Mouse (Mus musculus) naive thymus-derived CD4-positive, alpha-beta T cell, adult 2 months (primary cell): Measurements from ENCODE around the gene Spns2.
"Not testable (repeated sequence)": the region's sequence is repeated elsewhere in the genome, so short reads cannot be mapped to it uniquely, and the experiment has no call there.

Experiments used
- DNase-seq: peaks from one replicate; pipeline ENCODE4 v3.0.0-alpha.2; 2011; ENCODE audit warnings: low read depth

Spns2 gene

GRCm38 (mm10) chr11:72473540-72473939, 16.2 kb downstream of the Spns2 start:
- DNase-seq = no peak

GRCm38 (mm10) chr11:72471381-72471780, 18.3 kb downstream of the Spns2 start:
- no peak for DNase-seq

- DNase-seq = no peak
Measured at GRCm38 (mm10) chr11:72470004-72470403, 19.7 kb downstream of the Spns2 start.

GRCm38 (mm10) chr11:72469217-72469616, 20.5 kb downstream of the Spns2 start:
- no peak for DNase-seq

GRCm38 (mm10) chr11:72468525-72468924, 21.2 kb downstream of the Spns2 start:
- DNase-seq = no peak

GRCm38 (mm10) chr11:72466694-72467507, 22.8 kb downstream of the Spns2 start:
- no peak for DNase-seq

GRCm38 (mm10) chr11:72465978-72466693, 23.6 kb downstream of the Spns2 start:
- no peak for DNase-seq

- DNase-seq = no peak
Measured at GRCm38 (mm10) chr11:72464821-72465220, 24.9 kb downstream of the Spns2 start.

GRCm38 (mm10) chr11:72461500-72461981, 28.2 kb downstream of the Spns2 start:
- DNase-seq = no peak

GRCm38 (mm10) chr11:72458502-72458901, 31.2 kb downstream of the Spns2 start:
- no peak for DNase-seq

- DNase-seq = no peak
Measured at GRCm38 (mm10) chr11:72457995-72458496, 31.7 kb downstream of the Spns2 start.

GRCm38 (mm10) chr11:72455694-72456093, 34.0 kb downstream of the Spns2 start:
- DNase-seq = no peak

- DNase-seq = no peak
Measured at GRCm38 (mm10) chr11:72453105-72453953, 36.4 kb downstream of the Spns2 start.

GRCm38 (mm10) chr11:72452140-72452665, 37.5 kb downstream of the Spns2 start:
- DNase-seq = no peak

- no peak for DNase-seq
Measured at GRCm38 (mm10) chr11:72447475-72447874, 42.2 kb downstream of the Spns2 start.

GRCm38 (mm10) chr11:72446311-72447105, 43.2 kb downstream of the Spns2 start:
- peak; percentile 76 for DNase-seq

- peak; percentile 98 for DNase-seq
Measured at GRCm38 (mm10) chr11:72440965-72441664, 48.6 kb downstream of the Spns2 start, which contains the start of gene Mybbp1a. Mybbp1a (plus strand) TSS chr11:72441355.

- not testable (repeated sequence) for DNase-seq
Measured at GRCm38 (mm10) chr11:72440597-72440964, 49.1 kb downstream of the Spns2 start.

- no peak for DNase-seq
Measured at GRCm38 (mm10) chr11:72438411-72438810, 51.3 kb downstream of the Spns2 start.
